Mouse (Mus musculus) spleen, postnatal 0 days (tissue): ENCODE data around the gene Lemd1. TPM values are rescaled to one million over a fixed set of nuclear protein-coding genes. Genes with fewer than 3 reads are reported as not detected.

ENCODE experiments used
- microRNA counts: library from miRNA; unstranded; fragments of <30 nt; microRNA quantifications from one replicate; lab custom pipeline; 2015
- polyA plus RNA-seq: library from polyadenylated mRNA; unstranded; fragments of >200 nt; fragmentation: Nextera tagmentation; extraction: Ambion mirVana; gene quantifications from 2 replicates; pipeline ENCODE4 v1.2.1, GENCODE M21; 2015

The Lemd1 gene
- polyA plus RNA-seq: not detected in 2 replicates

GRCm38 (mm10) chr1:132191093-132191785, at the start of gene Lemd1, which contains the start of gene AC124108.1:
Gene Lemd1, plus strand, starts transcription at chr1:132191431.
Gene AC124108.1, plus strand, starts transcription at chr1:132191457.

GRCm38 (mm10) chr1:132229667-132230066, 38.4 kb downstream of the Lemd1 start, which contains the start of gene Gm10188:
Gene Gm10188, minus strand, starts transcription at chr1:132229767.

GRCm38 (mm10) chr1:132298425-132298800, 107.2 kb downstream of the Lemd1 start, which contains the start of gene Klhdc8a:
Gene Klhdc8a, plus strand, starts transcription at chr1:132298626.

MicroRNAs encoded within 50 kb of the gene (microRNA counts, 519-probe panel; counts per million panel counts)
- microRNA mmu-miR-135b (lab: Ali Mortazavi, UCI): 88.3 counts per million

Other genes with a start within 250 kb of the Lemd1 start
- gene Slc45a3, start 228.5 kb upstream of the Lemd1 start, polyA plus RNA-seq: 6.1 and 12.0 TPM in 2 replicates
- gene Elk4, start 183.8 kb upstream of the Lemd1 start, polyA plus RNA-seq: 19.8 and 21.9 TPM in 2 replicates
- gene Mfsd4a, start 123.4 kb upstream of the Lemd1 start, polyA plus RNA-seq: 4.3 and 6.4 TPM in 2 replicates
- gene Cdk18, start 51.7 kb upstream of the Lemd1 start, polyA plus RNA-seq: 0.29 and 0.39 TPM in 2 replicates
- gene AC124108.1, start within 50 bp of the Lemd1 start, polyA plus RNA-seq: 0.02 TPM in 1 of 2 replicates, not detected in the other
- not detected in 2 replicates for gene Gm10188, start 38.3 kb downstream of the Lemd1 start, polyA plus RNA-seq
- 0.10 and 0.35 TPM in 2 replicates for gene Klhdc8a, start 107.2 kb downstream of the Lemd1 start, polyA plus RNA-seq
- 4.6 and 6.6 TPM in 2 replicates for gene Nuak2, start 124.7 kb downstream of the Lemd1 start, polyA plus RNA-seq
- gene Tmcc2, start 199.8 kb downstream of the Lemd1 start, polyA plus RNA-seq: 239 and 263 TPM in 2 replicates
- gene Dstyk, start 226.1 kb downstream of the Lemd1 start, polyA plus RNA-seq: 6.5 and 8.3 TPM in 2 replicates